Mouse (Mus musculus) hindbrain, embryonic 12.5 days (tissue): ENCODE measurements around the gene Cdk5r1. TPM values are rescaled to one million over a fixed set of nuclear protein-coding genes. Genes with fewer than 3 reads are reported as not detected.

Source experiments
- ATAC-seq: fragments of 200-750 bp; cut with Nextera tagmentation; 2 replicates; pipeline ENCODE4 v1.8.0; 2017; ENCODE audit warnings: moderate TSS enrichment; ENCODE audit not compliant: low FRiP score
- H3K27ac ChIP-seq: fragments of 300-500 bp; sonication (generic); 2 replicates; pipeline ENCODE4 v1.5.1; 2016; ENCODE audit warnings: mild to moderate bottlenecking
- H3K27me3 ChIP-seq: fragments of 300-500 bp; sonication (generic); 2 replicates; pipeline ENCODE4 v1.6.1; 2016; ENCODE audit warnings: mild to moderate bottlenecking
- H3K36me3 ChIP-seq: fragments of 300-500 bp; sonication (generic); 2 replicates; pipeline ENCODE4 v1.6.1; 2016; ENCODE audit warnings: mild to moderate bottlenecking
- H3K4me1 ChIP-seq: fragments of 300-500 bp; sonication (generic); 2 replicates; pipeline ENCODE4 v1.6.1; 2016
- H3K4me2 ChIP-seq: fragments of 300-500 bp; sonication (generic); replicated peaks from 2 replicates; pipeline ENCODE4 v1.6.1; 2016; ENCODE audit warnings: mild to moderate bottlenecking
- H3K4me3 ChIP-seq: fragments of 300-500 bp; sonication (generic); 2 replicates; pipeline ENCODE4 v1.5.1; 2016; ENCODE audit warnings: mild to moderate bottlenecking
- H3K9ac ChIP-seq: fragments of 300-500 bp; sonication (generic); 2 replicates; pipeline ENCODE4 v1.6.1; 2016; ENCODE audit warnings: mild to moderate bottlenecking, moderate library complexity
- H3K9me3 ChIP-seq: fragments of 300-500 bp; sonication (generic); replicated peaks from 2 replicates; pipeline ENCODE4 v1.6.1; 2016; ENCODE audit warnings: mild to moderate bottlenecking
- WGBS: fragments of 180-500 bp; shearing (Covaris S2); methylation state at CpG from one replicate; pipeline ENCODE4 v1.1.7; 2016; 5-methylcytosine and 5-hydroxymethylcytosine counted together
- polyA plus RNA-seq: library from polyadenylated mRNA; unstranded; fragments of >200 nt; fragmentation: Nextera tagmentation; extraction: Ambion mirVana; gene quantifications from 2 replicates; pipeline ENCODE4 v1.2.1, GENCODE M21; 2016

Gene Cdk5r1
- polyA plus RNA-seq, 1 experiment from 2014 or later = 76.3 TPM

- ATAC-seq = no peak
- Histone ChIP-seq H3K4me2 (no peak overlapping the region), H3K27me3 (no peaks in the 10 kb centered on the region; the same call in 1 of the 2 replicates), H3K4me3 (no peak overlapping the region), H3K27ac (no peak overlapping the region), H3K9me3 (no peaks in the 10 kb centered on the region), H3K4me1 (peaks cover 3% of the 10 kb centered on the region; the same call in 1 of the 2 replicates), H3K9ac (no peak overlapping the region), H3K36me3 (no peaks in the 10 kb centered on the region)
- 85% methylated on average over 8 of the region's 8 CpGs for WGBS
These were observed 52.3 kb downstream of the Cdk5r1 start for GRCm38 (mm10) chr11:80529149-80529548.

Other genes starting within 250 kb of the Cdk5r1 start
- 28.4 and 32.3 TPM in 2 replicates for gene Rhbdl3, start 176.1 kb upstream of the Cdk5r1 start, polyA plus RNA-seq
- 28.7 and 31.4 TPM in 2 replicates for gene 5730455P16Rik, start 99.0 kb upstream of the Cdk5r1 start, polyA plus RNA-seq
- 265 TPM in 2 replicates for gene Zfp207, start 93.7 kb upstream of the Cdk5r1 start, polyA plus RNA-seq
- gene Psmd11, start 48.4 kb upstream of the Cdk5r1 start, polyA plus RNA-seq = 316 and 330 TPM in 2 replicates